Mouse (Mus musculus): ENCODE measurements around the gene Optn. TPM values are rescaled to one million over a fixed set of nuclear protein-coding genes. Genes with fewer than 3 reads are reported as not detected.
A peak's percentile ranks its signal among the peaks of the same experiment; 100 is the strongest.

Optn gene
- polyA plus RNA-seq, 2 experiments from 2014 or later = 1.0 to 1.5 TPM

GRCm38 (mm10) chr2:5059997-5060396 lies 3.9 kb downstream of the Optn start:
- no peak for ATAC-seq

- ATAC-seq = no peak
Observed at GRCm38 (mm10) chr2:5058436-5058835, 5.4 kb downstream of the Optn start.

- no peak for ATAC-seq
Observed at GRCm38 (mm10) chr2:5050562-5050961, 13.3 kb downstream of the Optn start.

- no peak for ATAC-seq
Observed at GRCm38 (mm10) chr2:5047016-5047415, 16.8 kb downstream of the Optn start.

GRCm38 (mm10) chr2:5045269-5045965 lies 18.4 kb downstream of the Optn start:
- no peak for ATAC-seq

- ATAC-seq = no peak
Observed at GRCm38 (mm10) chr2:5044321-5044720, 19.5 kb downstream of the Optn start.

GRCm38 (mm10) chr2:5043476-5043761 lies 20.4 kb downstream of the Optn start:
- no peak for ATAC-seq

GRCm38 (mm10) chr2:5042616-5043475 lies 21.0 kb downstream of the Optn start:
- ATAC-seq = no peak

- ATAC-seq = no peak
Observed at GRCm38 (mm10) chr2:5041854-5042253, 22.0 kb downstream of the Optn start.

- ATAC-seq = no peak
Observed at GRCm38 (mm10) chr2:5040281-5041161, 23.3 kb downstream of the Optn start.

- ATAC-seq = no peak
Observed at GRCm38 (mm10) chr2:5039350-5040170, 24.3 kb downstream of the Optn start.

GRCm38 (mm10) chr2:5038320-5038719 lies 25.5 kb downstream of the Optn start:
- no peak for ATAC-seq

GRCm38 (mm10) chr2:5037390-5037789 lies 26.5 kb downstream of the Optn start:
- ATAC-seq = no peak

GRCm38 (mm10) chr2:5036411-5037076 lies 27.3 kb downstream of the Optn start:
- peak; percentile 62 for ATAC-seq

- no peak for ATAC-seq
Observed at GRCm38 (mm10) chr2:5035241-5035640, 28.6 kb downstream of the Optn start.

- ATAC-seq = no peak
Observed at GRCm38 (mm10) chr2:5034801-5035200, 29.1 kb downstream of the Optn start.

GRCm38 (mm10) chr2:5033546-5034420 lies 30.1 kb downstream of the Optn start:
- ATAC-seq = no peak

GRCm38 (mm10) chr2:5032665-5033064 lies 31.2 kb downstream of the Optn start:
- ATAC-seq = no peak

- no peak for ATAC-seq
Observed at GRCm38 (mm10) chr2:5031215-5031614, 32.6 kb downstream of the Optn start.

GRCm38 (mm10) chr2:5029808-5030207 lies 34.0 kb downstream of the Optn start:
- ATAC-seq = no peak

- ATAC-seq = no peak
Observed at GRCm38 (mm10) chr2:5028047-5028446, 35.8 kb downstream of the Optn start.

Data from CD4-positive, CD25-positive, alpha-beta regulatory T cell, adult 4 months (primary cell).